Mouse (Mus musculus): ENCODE results near the gene Pappa.

- TF ChIP-seq POLR2A (IDR thresholded peaks at IDR 0.05; ENCODE audit: borderline replicate concordance, low read depth, low read length) = no peak
- no peak for TF ChIP-seq CTCF (IDR thresholded peaks at IDR 0.05; ENCODE audit: low read depth, low read length)
Measured at GRCm38 (mm10) chr4:65396806-65397205, 272.8 kb downstream of the Pappa start.
